Mouse (Mus musculus) spleen, adult 18-20 months (tissue): ENCODE data around the gene Arl13b.

Source experiments
- DNase-seq, 2 experiments: peaks; one replicate each; pipeline ENCODE4 v3.0.0; 2022; ENCODE audit warnings: mixed read lengths in 2 of 2

Arl13b gene

GRCm38 (mm10) chr16:62813790-62814189, 33.0 kb downstream of the Arl13b start:
- no peak for DNase-seq

GRCm38 (mm10) chr16:62810855-62811254, 36.0 kb downstream of the Arl13b start:
- no peak for DNase-seq

- no peak for DNase-seq
These were observed 39.4 kb downstream of the Arl13b start for GRCm38 (mm10) chr16:62807249-62807979.

DNA sequence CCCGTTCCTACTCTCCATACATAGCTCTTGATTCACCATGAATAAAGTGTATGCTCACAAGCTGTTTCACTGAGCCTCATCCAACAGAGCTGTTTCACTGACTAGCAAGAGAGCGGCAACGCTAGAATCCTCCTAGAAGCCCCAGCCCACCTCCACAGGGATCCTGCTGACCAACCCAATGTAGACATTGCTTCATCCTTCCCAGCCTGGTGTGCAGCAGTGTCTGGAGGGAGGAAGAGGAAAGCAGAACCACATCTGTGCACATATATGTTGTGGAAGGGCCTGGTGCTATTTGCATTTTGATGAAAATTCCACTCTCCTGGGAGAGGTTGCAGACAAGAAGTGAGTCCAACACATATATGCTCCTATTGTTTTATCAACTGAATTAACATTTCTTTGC, 42.2 kb downstream of the Arl13b start:
- no peak for DNase-seq

DNA sequence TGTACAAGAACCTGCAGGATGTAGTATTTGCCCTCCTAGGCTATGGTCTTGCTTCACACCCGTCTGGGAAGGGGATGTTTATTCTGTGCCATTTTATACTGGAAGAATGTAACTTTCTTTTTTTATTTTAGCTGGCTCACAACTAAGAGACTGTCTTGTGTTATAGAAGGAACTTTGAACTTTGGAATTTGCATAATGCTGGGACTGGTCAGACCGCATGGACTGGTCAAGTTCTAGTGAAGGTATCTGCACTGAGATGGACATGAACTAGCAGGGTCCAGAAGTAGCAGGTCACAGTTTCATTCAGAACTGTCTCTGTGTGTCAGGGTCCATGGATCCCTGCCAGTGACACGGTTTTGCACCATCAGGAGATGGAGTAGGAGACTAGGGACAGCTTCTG, 47.0 kb downstream of the Arl13b start:
- no peak for DNase-seq

- DNase-seq, result no peak
These were observed 47.4 kb downstream of the Arl13b start for GRCm38 (mm10) chr16:62799426-62799825.

DNA sequence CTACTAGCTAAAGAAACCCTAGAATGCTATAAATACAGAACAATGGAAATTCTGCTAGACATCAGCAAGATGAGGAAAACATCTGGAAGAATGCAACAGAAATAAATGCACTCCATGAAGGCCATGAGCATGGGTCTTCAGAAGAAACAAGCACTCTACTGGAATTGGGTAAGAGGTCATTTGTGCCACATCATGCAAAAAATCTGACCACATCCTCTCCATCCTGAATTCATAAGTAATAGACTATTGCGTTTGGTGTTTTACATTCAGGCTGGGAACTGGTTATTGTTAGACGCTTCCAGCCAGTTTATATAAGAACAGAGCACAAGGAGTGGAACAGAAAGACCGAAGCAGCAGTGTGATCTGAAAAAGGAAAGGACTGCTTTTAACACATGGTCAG, 48.0 kb downstream of the Arl13b start:
- DNase-seq, result no peak

DNA sequence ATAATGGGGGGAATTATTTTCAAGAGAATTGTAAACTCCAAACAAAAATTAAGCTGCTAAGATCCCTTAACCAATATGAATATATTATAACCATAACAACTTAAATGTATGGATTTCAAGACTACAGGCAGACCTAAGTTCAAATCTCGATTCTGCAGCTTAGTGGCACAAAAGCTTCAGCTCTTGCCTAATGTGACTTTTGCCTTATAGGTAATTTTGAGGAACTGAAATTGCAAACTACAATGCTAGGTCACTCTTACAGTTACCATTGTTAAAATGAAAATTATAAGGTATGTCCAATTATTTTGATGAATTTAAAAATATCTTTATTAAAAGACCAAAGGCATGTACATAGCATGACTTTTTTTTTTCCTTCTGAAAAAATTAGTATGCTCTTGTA, 50.2 kb downstream of the Arl13b start:
- DNase-seq, result no peak

DNA sequence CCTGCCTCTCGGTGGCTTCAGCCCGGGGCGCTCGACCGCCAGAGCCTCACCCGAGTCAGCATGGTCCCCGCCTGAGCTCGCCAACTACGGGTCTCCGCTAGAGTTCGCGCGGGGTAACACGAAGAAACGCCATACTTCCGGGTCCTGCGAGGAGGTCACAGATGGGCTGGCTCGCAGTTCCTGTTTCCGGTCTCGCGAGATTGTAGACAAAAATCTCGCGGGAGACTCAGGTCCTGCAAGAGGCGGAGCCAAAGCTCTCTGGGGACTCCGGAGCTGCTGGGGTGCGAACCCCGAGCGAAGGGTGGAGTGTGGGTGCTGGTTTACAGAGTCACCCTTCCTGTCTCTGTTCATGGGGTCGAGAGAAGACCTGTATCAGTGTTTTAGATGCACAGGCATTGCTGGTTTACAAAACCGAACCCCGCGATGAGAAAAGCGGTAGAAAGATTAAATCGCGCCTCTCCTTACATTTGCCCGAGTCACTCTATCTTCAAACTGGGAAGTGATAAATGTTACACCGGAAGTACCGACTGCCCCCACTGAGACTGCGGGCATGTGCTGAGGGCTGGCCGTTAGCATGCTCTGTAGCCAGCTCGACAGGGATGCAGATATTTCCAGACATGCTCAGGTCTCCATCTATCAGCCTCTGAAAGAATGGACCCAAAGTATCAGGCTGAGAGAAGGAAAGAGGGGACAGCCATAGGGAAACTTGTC, 60.1 kb downstream of the Arl13b start, which contains the start of gene Nsun3:
Gene Nsun3 (minus strand): TSS at position 198 of the 711 bp plus-strand sequence.
- peak; percentile 83 to 85 for DNase-seq

GRCm38 (mm10) chr16:62782229-62782628, 64.6 kb downstream of the Arl13b start:
- DNase-seq, result no peak

DNA sequence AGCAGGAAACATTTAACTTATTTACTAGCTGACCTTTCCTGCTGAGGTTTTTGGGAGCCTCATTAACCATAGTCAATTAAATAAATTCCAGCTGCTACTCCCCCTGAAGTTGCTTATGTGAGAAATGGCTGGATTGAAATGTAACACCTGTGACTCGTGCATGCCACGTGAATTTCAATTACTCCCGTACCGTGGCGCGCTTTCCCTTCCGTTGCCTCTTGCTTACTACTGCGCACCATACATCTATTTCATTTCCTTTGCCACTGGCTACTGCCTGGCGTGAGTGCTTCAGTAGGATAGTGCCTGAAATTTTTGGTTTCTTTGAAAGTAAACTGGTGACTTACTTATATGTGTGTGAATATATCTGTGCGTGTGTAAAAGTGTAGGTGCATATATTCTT, 68.6 kb downstream of the Arl13b start:
- DNase-seq, result no peak

DNA sequence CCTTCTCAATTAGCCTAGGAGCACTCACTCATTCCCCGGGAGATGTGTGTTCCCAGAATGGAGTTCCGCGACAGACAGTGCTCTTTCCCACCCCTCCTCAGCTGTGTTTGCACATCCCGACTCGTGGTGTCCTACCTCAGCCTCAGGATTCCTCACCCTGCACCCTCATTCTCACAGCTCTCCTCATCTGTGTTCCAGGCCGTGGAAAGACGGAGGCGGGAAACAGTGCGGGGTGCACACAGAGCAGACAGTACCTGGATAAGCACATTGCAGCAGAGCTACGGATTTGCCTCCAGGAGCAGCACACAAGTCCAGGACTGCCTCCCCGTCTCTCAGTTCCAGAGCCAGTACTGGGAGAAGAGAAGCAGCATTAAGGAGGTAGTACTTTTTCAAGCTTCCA, 70.8 kb downstream of the Arl13b start:
- DNase-seq, result no peak

- DNase-seq, result no peak
These were observed 73.4 kb downstream of the Arl13b start for GRCm38 (mm10) chr16:62773462-62773861.

DNA sequence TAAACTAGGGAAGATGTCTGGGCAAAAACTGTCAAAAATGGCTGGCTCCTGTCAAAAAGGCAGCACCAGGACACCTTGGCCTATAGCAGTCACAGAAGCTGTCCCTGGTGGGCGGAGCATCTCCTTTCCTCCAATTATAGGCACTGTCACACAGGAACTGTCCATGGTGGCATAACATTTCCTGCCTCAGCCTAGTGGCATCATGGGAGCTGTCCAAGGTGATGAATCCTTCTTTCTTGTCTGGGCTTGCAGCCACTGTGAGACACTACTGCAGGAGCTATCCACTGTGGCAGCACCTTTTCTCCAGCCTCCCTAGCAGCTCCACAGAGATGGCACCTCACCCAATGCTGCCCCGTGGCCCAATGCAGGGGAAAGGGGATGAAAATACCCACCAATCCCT, 88.5 kb downstream of the Arl13b start:
- DNase-seq, result peak in 1 of 2 experiments; percentile 5

DNA sequence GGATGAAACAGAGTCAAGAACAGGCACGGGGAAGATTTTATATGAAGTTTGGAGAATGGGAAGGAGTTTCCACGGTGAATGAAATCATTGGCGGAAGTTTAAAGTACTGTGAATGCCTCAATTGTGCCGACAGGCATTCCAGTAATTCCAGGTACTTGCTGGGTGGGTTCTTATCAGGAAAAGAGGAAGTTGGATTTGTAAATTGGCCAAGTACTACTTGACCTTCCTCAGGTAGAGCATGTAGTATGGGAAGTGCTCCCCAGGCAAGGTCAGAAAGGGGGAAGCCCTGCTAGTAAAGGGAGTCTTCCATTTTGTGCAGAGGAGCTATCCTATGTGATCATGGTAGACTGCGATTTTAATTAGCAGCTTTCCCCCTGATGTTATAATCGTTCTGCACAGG, 91.5 kb downstream of the Arl13b start:
- DNase-seq, result no peak

- DNase-seq, result no peak
These were observed 93.2 kb downstream of the Arl13b start for GRCm38 (mm10) chr16:62753597-62753996.

DNA sequence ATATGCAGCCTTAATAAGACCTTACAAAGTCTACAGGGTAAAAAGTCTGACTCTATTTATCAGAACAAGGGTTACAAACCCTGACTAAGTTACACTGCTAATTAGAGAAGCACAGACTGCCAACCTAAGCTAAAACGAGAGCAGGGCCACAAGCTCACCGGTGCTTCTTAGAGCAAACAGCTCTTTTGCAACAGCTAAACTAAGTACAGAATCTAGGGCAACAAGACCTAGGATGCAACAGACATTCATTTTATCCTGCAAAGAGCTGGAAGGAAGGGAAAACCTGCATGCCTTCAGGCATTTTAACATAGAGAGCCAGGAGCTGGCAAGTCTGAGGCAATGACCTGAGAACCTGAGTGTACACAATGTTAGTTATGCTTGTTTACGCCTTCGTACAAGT, 93.8 kb downstream of the Arl13b start:
- no peak for DNase-seq

DNA sequence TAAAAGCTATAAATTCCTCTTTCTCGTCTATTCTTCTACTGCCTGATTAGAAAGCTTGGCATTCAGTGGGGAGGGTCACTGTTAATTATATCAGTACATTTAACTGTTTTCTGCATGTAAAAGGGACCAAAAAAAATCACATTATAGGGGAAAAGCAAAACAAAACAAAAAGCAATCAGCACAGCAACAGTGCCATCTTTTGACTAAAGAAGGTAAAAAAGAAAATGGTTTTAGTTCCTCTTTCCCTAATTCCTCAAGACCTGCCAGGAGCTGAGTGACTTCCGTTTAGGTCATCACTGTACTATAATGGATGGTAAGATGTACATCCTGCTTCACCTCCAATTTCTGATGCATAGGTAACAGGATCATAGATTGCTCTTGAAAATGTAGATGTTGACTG, 101.0 kb downstream of the Arl13b start:
- DNase-seq, result no peak
